Mouse (Mus musculus): ENCODE data around the gene Kcnj10. TPM values are rescaled to one million over a fixed set of nuclear protein-coding genes. Genes with fewer than 3 reads are reported as not detected.

Gene Kcnj10
- total and polyA plus RNA-seq, 3 experiments, result 0.11 to 1.1 TPM; not detected in 1

DNA sequence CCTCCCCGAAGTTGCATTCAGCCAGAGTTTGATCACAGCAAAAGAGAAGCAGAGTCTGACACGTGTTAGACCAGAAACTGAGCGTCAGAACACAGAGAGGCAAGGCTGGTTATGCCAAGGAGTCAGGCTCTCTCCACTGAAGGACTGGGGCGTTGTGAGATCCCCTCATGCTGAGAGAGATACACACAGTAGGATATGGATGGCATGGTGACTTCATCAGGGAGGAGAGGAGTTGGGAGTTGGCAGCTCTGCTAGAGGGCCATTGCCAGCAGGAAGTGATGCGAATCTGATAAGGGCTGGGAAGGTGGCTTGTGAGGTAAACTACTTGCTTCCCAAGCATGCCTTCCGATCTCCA lies 73.2 kb downstream of the Kcnj10 start:
- DNase-seq (ENCODE audit: low spot score) (no peak), ATAC-seq (ENCODE audit: extremely low read depth, insufficient number of reproducible peaks, low FRiP score, poor library complexity, severe bottlenecking) (no peak)
- H3K9me3 ChIP-seq (replicated peaks), result no peaks in the 10 kb centered on the region
- peaks cover 2% of the 10 kb centered on the region; the same call in 1 of the 2 replicates for H3K4me1 ChIP-seq (ENCODE audit: insufficient read depth, low read depth, low read length)
- no peak overlapping the region for H3K4me3 ChIP-seq (ENCODE audit: low read depth, low read length)
- H3K36me3 ChIP-seq (replicated peaks), result no peaks in the 10 kb centered on the region
- TF ChIP-seq TAL1 (conservative IDR thresholded peaks at IDR 0.05; ENCODE audit: low read depth, low read length) (no peak), POLR2AphosphoS5 (IDR thresholded peaks at IDR 0.05; ENCODE audit: insufficient replicate concordance, low read depth, low read length) (no peak), GATA1 (IDR thresholded peaks at IDR 0.05; ENCODE audit: borderline replicate concordance, low read length) (no peak), GATA2 (IDR thresholded peaks at IDR 0.05; ENCODE audit: borderline replicate concordance, low read depth, low read length) (no peak), CTCF (IDR thresholded peaks at IDR 0.05; ENCODE audit: low read depth, low read length) (no peak)
- no peaks in the 10 kb centered on the region for H3K27me3 ChIP-seq (ENCODE audit: insufficient read depth, low read length)

DNA sequence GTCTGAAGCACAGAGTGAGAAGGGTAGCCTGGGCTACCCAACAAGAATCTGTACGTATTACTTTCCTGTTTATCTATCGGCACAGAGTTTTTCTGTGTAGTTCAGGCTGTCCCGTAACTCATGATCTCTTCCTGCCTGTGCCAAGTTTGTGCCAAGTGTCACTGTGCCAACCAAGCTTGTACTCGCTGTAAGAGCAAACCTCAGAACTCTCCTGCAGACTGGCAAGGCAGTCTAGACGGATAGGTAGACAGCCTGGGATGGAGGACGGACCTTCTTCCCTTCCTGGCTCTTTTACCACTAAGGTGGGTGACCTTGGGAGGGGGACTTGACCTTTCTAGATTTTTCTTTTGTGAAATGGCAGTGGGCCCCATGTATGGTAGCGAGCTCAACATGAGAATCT lies 74.1 kb downstream of the Kcnj10 start:
- ATAC-seq (ENCODE audit: extremely low read depth, insufficient number of reproducible peaks, low FRiP score, poor library complexity, severe bottlenecking) (no peak), DNase-seq (ENCODE audit: low spot score) (no peak)
- TF ChIP-seq CTCF (IDR thresholded peaks at IDR 0.05; ENCODE audit: low read depth, low read length) (no peak), GATA1 (IDR thresholded peaks at IDR 0.05; ENCODE audit: borderline replicate concordance, low read length) (no peak), POLR2AphosphoS5 (IDR thresholded peaks at IDR 0.05; ENCODE audit: insufficient replicate concordance, low read depth, low read length) (no peak), TAL1 (conservative IDR thresholded peaks at IDR 0.05; ENCODE audit: low read depth, low read length) (no peak), GATA2 (IDR thresholded peaks at IDR 0.05; ENCODE audit: borderline replicate concordance, low read depth, low read length) (no peak)
- Histone ChIP-seq H3K4me1 (ENCODE audit: insufficient read depth, low read depth, low read length) (no peaks in the 10 kb centered on the region), H3K27me3 (ENCODE audit: insufficient read depth, low read length) (no peaks in the 10 kb centered on the region), H3K9me3 (replicated peaks) (no peaks in the 10 kb centered on the region), H3K4me3 (ENCODE audit: low read depth, low read length) (no peak overlapping the region), H3K36me3 (replicated peaks) (no peaks in the 10 kb centered on the region)

GRCm38 (mm10) chr1:172418173-172418572 lies 77.2 kb downstream of the Kcnj10 start:
- no peaks in the 10 kb centered on the region for H3K9me3 ChIP-seq (replicated peaks)
- no peaks in the 10 kb centered on the region for H3K4me1 ChIP-seq (ENCODE audit: insufficient read depth, low read depth, low read length)
- no peak overlapping the region for H3K4me3 ChIP-seq (ENCODE audit: low read depth, low read length)
- H3K36me3 ChIP-seq (replicated peaks), result no peaks in the 10 kb centered on the region
- TF ChIP-seq GATA1 (IDR thresholded peaks at IDR 0.05; ENCODE audit: borderline replicate concordance, low read length) (no peak), GATA2 (IDR thresholded peaks at IDR 0.05; ENCODE audit: borderline replicate concordance, low read depth, low read length) (no peak), POLR2AphosphoS5 (IDR thresholded peaks at IDR 0.05; ENCODE audit: insufficient replicate concordance, low read depth, low read length) (no peak), CTCF (IDR thresholded peaks at IDR 0.05; ENCODE audit: low read depth, low read length) (no peak), TAL1 (conservative IDR thresholded peaks at IDR 0.05; ENCODE audit: low read depth, low read length) (no peak)
- no peak for ATAC-seq (ENCODE audit: extremely low read depth, insufficient number of reproducible peaks, low FRiP score, poor library complexity, severe bottlenecking)
- no peak for DNase-seq (ENCODE audit: low spot score)
- no peaks in the 10 kb centered on the region for H3K27me3 ChIP-seq (ENCODE audit: insufficient read depth, low read length)

GRCm38 (mm10) chr1:172418642-172419041 lies 77.6 kb downstream of the Kcnj10 start:
- no peak for TF ChIP-seq POLR2AphosphoS5 (IDR thresholded peaks at IDR 0.05; ENCODE audit: insufficient replicate concordance, low read depth, low read length)
- TF ChIP-seq CTCF (IDR thresholded peaks at IDR 0.05; ENCODE audit: low read depth, low read length), result no peak
- TF ChIP-seq TAL1 (conservative IDR thresholded peaks at IDR 0.05; ENCODE audit: low read depth, low read length), result no peak
- no peak for TF ChIP-seq GATA2 (IDR thresholded peaks at IDR 0.05; ENCODE audit: borderline replicate concordance, low read depth, low read length)
- TF ChIP-seq GATA1 (IDR thresholded peaks at IDR 0.05; ENCODE audit: borderline replicate concordance, low read length), result no peak
- ATAC-seq (ENCODE audit: extremely low read depth, insufficient number of reproducible peaks, low FRiP score, poor library complexity, severe bottlenecking) (no peak), DNase-seq (ENCODE audit: low spot score) (no peak)
- Histone ChIP-seq H3K36me3 (replicated peaks) (no peaks in the 10 kb centered on the region), H3K4me3 (ENCODE audit: low read depth, low read length) (no peak overlapping the region), H3K27me3 (ENCODE audit: insufficient read depth, low read length) (no peaks in the 10 kb centered on the region), H3K4me1 (ENCODE audit: insufficient read depth, low read depth, low read length) (no peaks in the 10 kb centered on the region), H3K9me3 (replicated peaks) (no peaks in the 10 kb centered on the region)

DNA sequence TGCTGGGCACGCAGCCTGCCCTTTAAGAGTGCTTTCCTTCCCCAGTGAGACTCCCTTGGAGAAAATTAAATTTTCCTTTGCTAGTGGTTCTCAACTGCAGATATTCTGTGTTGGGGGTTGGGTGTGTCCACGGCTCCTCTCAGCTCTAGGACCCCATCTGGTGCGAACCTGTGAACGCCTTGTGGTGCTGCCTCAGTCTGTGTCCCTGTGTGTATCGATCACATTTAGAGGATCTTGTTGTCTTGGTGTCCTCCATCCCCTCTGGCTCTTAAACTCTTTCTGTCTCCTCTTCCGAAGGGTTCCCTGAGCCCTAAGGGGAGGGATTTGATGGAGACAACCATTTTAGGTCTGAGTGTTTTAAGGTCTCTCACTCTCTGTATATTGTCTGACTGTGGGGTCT lies 79.2 kb downstream of the Kcnj10 start:
- ATAC-seq (ENCODE audit: extremely low read depth, insufficient number of reproducible peaks, low FRiP score, poor library complexity, severe bottlenecking) (no peak), DNase-seq (ENCODE audit: low spot score) (no peak)
- Histone ChIP-seq H3K9me3 (replicated peaks) (no peaks in the 10 kb centered on the region), H3K27me3 (ENCODE audit: insufficient read depth, low read length) (no peaks in the 10 kb centered on the region), H3K4me3 (ENCODE audit: low read depth, low read length) (no peak overlapping the region), H3K36me3 (replicated peaks) (no peaks in the 10 kb centered on the region), H3K4me1 (ENCODE audit: insufficient read depth, low read depth, low read length) (no peaks in the 10 kb centered on the region)
- no peak for TF ChIP-seq CTCF (IDR thresholded peaks at IDR 0.05; ENCODE audit: low read depth, low read length)

DNA sequence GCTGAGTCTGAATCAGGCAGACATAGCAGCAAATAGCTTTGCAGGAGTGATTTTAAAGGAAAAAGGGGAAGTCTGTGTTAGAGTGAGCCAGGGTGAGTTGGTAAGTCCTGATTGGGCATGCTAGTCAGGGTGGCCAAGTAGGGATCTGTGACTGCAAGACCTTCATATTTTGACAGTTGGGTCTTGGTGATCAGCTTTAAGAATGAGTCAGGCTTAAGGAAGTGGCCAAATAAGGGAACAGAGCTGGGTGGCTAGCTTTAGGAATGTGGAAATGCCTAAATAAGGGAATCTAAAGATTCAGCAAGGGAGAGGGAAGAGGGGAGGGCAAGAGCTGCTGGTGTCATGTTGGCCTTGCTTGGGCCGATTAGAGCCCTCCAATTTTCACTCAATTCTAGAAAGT lies 82.4 kb downstream of the Kcnj10 start:
- Histone ChIP-seq H3K4me3 (ENCODE audit: low read depth, low read length) (no peak overlapping the region), H3K4me1 (ENCODE audit: insufficient read depth, low read depth, low read length) (no peaks in the 10 kb centered on the region), H3K9me3 (replicated peaks) (no peaks in the 10 kb centered on the region), H3K27me3 (ENCODE audit: insufficient read depth, low read length) (no peaks in the 10 kb centered on the region), H3K36me3 (replicated peaks) (no peaks in the 10 kb centered on the region)
- TF ChIP-seq GATA1 (IDR thresholded peaks at IDR 0.05; ENCODE audit: borderline replicate concordance, low read length), result no peak
- TF ChIP-seq CTCF (IDR thresholded peaks at IDR 0.05; ENCODE audit: low read depth, low read length), result no peak
- no peak for TF ChIP-seq TAL1 (conservative IDR thresholded peaks at IDR 0.05; ENCODE audit: low read depth, low read length)
- no peak for TF ChIP-seq POLR2AphosphoS5 (IDR thresholded peaks at IDR 0.05; ENCODE audit: insufficient replicate concordance, low read depth, low read length)
- no peak for ATAC-seq (ENCODE audit: extremely low read depth, insufficient number of reproducible peaks, low FRiP score, poor library complexity, severe bottlenecking)
- DNase-seq (ENCODE audit: low spot score), result no peak

Other genes starting within 250 kb of the Kcnj10 start
- gene Pex19, start 214.5 kb upstream of the Kcnj10 start, total RNA-seq (2014; fragmentation: Nextera tagmentation), result 47.6 and 55.4 TPM in 2 replicates
- 51.8 and 54.2 TPM in 2 replicates for gene Pex19, start 214.5 kb upstream of the Kcnj10 start, total RNA-seq (2017)
- gene Pex19, start 214.5 kb upstream of the Kcnj10 start, polyA plus RNA-seq (2012), result 12.5 and 24.9 TPM in 2 replicates
- 82.2 and 116 TPM in 2 replicates for gene Dcaf8, start 193.1 kb upstream of the Kcnj10 start, total RNA-seq (2014; fragmentation: Nextera tagmentation)
- gene Dcaf8, start 193.1 kb upstream of the Kcnj10 start, total RNA-seq (2017), result 120 and 124 TPM in 2 replicates
- gene Dcaf8, start 193.1 kb upstream of the Kcnj10 start, polyA plus RNA-seq (2012), result 47.8 and 60.1 TPM in 2 replicates
- gene Pea15a, start 134.4 kb upstream of the Kcnj10 start, total RNA-seq (2014; fragmentation: Nextera tagmentation), result 5.9 and 7.4 TPM in 2 replicates
- gene Pea15a, start 134.4 kb upstream of the Kcnj10 start, total RNA-seq (2017), result 9.4 and 10.4 TPM in 2 replicates
- gene Pea15a, start 134.4 kb upstream of the Kcnj10 start, polyA plus RNA-seq (2012), result 3.2 and 4.0 TPM in 2 replicates
- not detected in 2 replicates for gene Casq1, start 121.3 kb upstream of the Kcnj10 start, total RNA-seq (2014; fragmentation: Nextera tagmentation)
- gene Casq1, start 121.3 kb upstream of the Kcnj10 start, total RNA-seq (2017), result 0.12 TPM in 1 of 2 replicates, not detected in the other
- not detected in 2 replicates for gene Casq1, start 121.3 kb upstream of the Kcnj10 start, polyA plus RNA-seq (2012)
- not detected in 2 replicates for gene Atp1a4, start 82.8 kb upstream of the Kcnj10 start, total RNA-seq (2014; fragmentation: Nextera tagmentation)
- 0.05 TPM in 1 of 2 replicates, not detected in the other for gene Atp1a4, start 82.8 kb upstream of the Kcnj10 start, total RNA-seq (2017)
- gene Atp1a4, start 82.8 kb upstream of the Kcnj10 start, polyA plus RNA-seq (2012), result not detected in 2 replicates
- 19.9 and 33.3 TPM in 2 replicates for gene Igsf8, start 79.6 kb upstream of the Kcnj10 start, total RNA-seq (2014; fragmentation: Nextera tagmentation)
- 13.1 and 14.8 TPM in 2 replicates for gene Igsf8, start 79.6 kb upstream of the Kcnj10 start, total RNA-seq (2017)
- gene Igsf8, start 79.6 kb upstream of the Kcnj10 start, polyA plus RNA-seq (2012), result 69.3 and 71.4 TPM in 2 replicates
- gene Atp1a2, start 43.1 kb upstream of the Kcnj10 start, total RNA-seq (2014; fragmentation: Nextera tagmentation), result not detected in 2 replicates
- gene Atp1a2, start 43.1 kb upstream of the Kcnj10 start, total RNA-seq (2017), result under 0.01 and 0.05 TPM in 2 replicates
- gene Atp1a2, start 43.1 kb upstream of the Kcnj10 start, polyA plus RNA-seq (2012), result not detected in 2 replicates
- gene Kcnj9, start 11.9 kb upstream of the Kcnj10 start, total RNA-seq (2014; fragmentation: Nextera tagmentation), result not detected in 2 replicates
- not detected in 2 replicates for gene Kcnj9, start 11.9 kb upstream of the Kcnj10 start, total RNA-seq (2017)
- not detected in 2 replicates for gene Kcnj9, start 11.9 kb upstream of the Kcnj10 start, polyA plus RNA-seq (2012)
- 28.3 and 29.5 TPM in 2 replicates for gene Pigm, start 35.3 kb downstream of the Kcnj10 start, total RNA-seq (2014; fragmentation: Nextera tagmentation)
- 19.2 and 19.7 TPM in 2 replicates for gene Pigm, start 35.3 kb downstream of the Kcnj10 start, total RNA-seq (2017)
- 10.6 and 12.8 TPM in 2 replicates for gene Pigm, start 35.3 kb downstream of the Kcnj10 start, polyA plus RNA-seq (2012)
- gene Slamf9, start 134.1 kb downstream of the Kcnj10 start, total RNA-seq (2014; fragmentation: Nextera tagmentation), result not detected in 2 replicates
- not detected in 2 replicates for gene Slamf9, start 134.1 kb downstream of the Kcnj10 start, total RNA-seq (2017)
- gene Slamf9, start 134.1 kb downstream of the Kcnj10 start, polyA plus RNA-seq (2012), result not detected in 2 replicates
- gene Igsf9, start 140.6 kb downstream of the Kcnj10 start, total RNA-seq (2014; fragmentation: Nextera tagmentation), result not detected in 2 replicates
- 0.12 and 0.38 TPM in 2 replicates for gene Igsf9, start 140.6 kb downstream of the Kcnj10 start, total RNA-seq (2017)
- gene Igsf9, start 140.6 kb downstream of the Kcnj10 start, polyA plus RNA-seq (2012), result not detected in 2 replicates
- gene Tagln2, start 158.8 kb downstream of the Kcnj10 start, total RNA-seq (2014; fragmentation: Nextera tagmentation), result 1,068 and 1,186 TPM in 2 replicates
- gene Tagln2, start 158.8 kb downstream of the Kcnj10 start, total RNA-seq (2017), result 618 and 679 TPM in 2 replicates
- gene Tagln2, start 158.8 kb downstream of the Kcnj10 start, polyA plus RNA-seq (2012), result 1,022 and 1,501 TPM in 2 replicates
- 4.6 TPM in 1 of 2 replicates, not detected in the other for gene Cfap45, start 179.6 kb downstream of the Kcnj10 start, total RNA-seq (2014; fragmentation: Nextera tagmentation)
- gene Cfap45, start 179.6 kb downstream of the Kcnj10 start, total RNA-seq (2017), result 0.12 and 0.33 TPM in 2 replicates
- not detected in 2 replicates for gene Cfap45, start 179.6 kb downstream of the Kcnj10 start, polyA plus RNA-seq (2012)
- not detected in 2 replicates for gene Vsig8, start 214.7 kb downstream of the Kcnj10 start, total RNA-seq (2014; fragmentation: Nextera tagmentation)
- gene Vsig8, start 214.7 kb downstream of the Kcnj10 start, total RNA-seq (2017), result not detected in 2 replicates
- not detected in 2 replicates for gene Vsig8, start 214.7 kb downstream of the Kcnj10 start, polyA plus RNA-seq (2012)
- gene Slamf8, start 249.4 kb downstream of the Kcnj10 start, total RNA-seq (2014; fragmentation: Nextera tagmentation), result not detected in 2 replicates
- gene Slamf8, start 249.4 kb downstream of the Kcnj10 start, total RNA-seq (2017), result 0.16 TPM in 1 of 2 replicates, not detected in the other
- not detected in 2 replicates for gene Slamf8, start 249.4 kb downstream of the Kcnj10 start, polyA plus RNA-seq (2012)